Mouse (Mus musculus): ENCODE measurements at regions not wholly inside any gene's neighbourhood (a gene's known extent, or its start where the extent isn't known, plus 50 kb on each side); places are given as distances from the start of the nearest gene placed in this dataset.

DNA sequence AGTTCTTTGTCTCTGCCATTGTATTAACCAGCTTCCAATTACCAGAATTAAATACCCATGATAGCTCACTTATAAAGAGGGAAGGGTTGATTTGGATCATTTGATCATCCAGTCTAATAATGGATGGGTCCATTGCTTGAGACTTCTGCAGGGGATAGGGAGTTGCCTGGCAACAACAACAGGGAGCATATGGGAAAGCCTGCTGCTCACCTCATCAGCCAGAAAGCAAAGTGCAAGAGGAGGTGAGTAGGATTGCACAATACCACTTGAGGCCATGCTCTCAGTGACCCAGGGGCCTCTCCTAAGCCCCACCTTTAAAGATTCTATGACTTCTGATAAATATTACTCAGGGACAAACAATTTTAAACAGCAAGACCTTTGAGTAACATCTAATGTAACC is 348.9 kb upstream of the Sphkap start:
- no peaks in the 10 kb centered on the region for H3K36me3 ChIP-seq
- no peaks in the 10 kb centered on the region for H3K4me1 ChIP-seq
- H3K9me3 ChIP-seq (replicated peaks): no peaks in the 10 kb centered on the region
- H3K9ac ChIP-seq: no peak overlapping the region
- no peak overlapping the region for H3K27ac ChIP-seq (replicated peaks)
- no peak overlapping the region for H3K4me2 ChIP-seq (replicated peaks)
- H3K27me3 ChIP-seq: no peaks in the 10 kb centered on the region
- ATAC-seq (ENCODE audit: insufficient number of reproducible peaks, low FRiP score, low TSS enrichment, low read depth): no peak
- no peak overlapping the region for H3K4me3 ChIP-seq (replicated peaks)

GRCm38 (mm10) chr1:83755336-83755735 is 347.3 kb upstream of the Sphkap start:
- ATAC-seq (ENCODE audit: insufficient number of reproducible peaks, low FRiP score, low TSS enrichment, low read depth): no peak

GRCm38 (mm10) chr1:83752976-83753375 is 345.0 kb upstream of the Sphkap start:
- Histone ChIP-seq H3K27me3 (no peaks in the 10 kb centered on the region), H3K4me2 (replicated peaks) (no peak overlapping the region), H3K9me3 (replicated peaks) (no peaks in the 10 kb centered on the region), H3K4me3 (replicated peaks) (no peak overlapping the region), H3K27ac (replicated peaks) (no peak overlapping the region), H3K9ac (no peak overlapping the region), H3K36me3 (no peaks in the 10 kb centered on the region), H3K4me1 (no peaks in the 10 kb centered on the region)
- ATAC-seq (ENCODE audit: insufficient number of reproducible peaks, low FRiP score, low TSS enrichment, low read depth): no peak
- WGBS: 37% methylated on average over 4 of the region's 4 CpGs

More at GRCm38 (mm10) chr1:83755336-83755735, 347.3 kb upstream of the Sphkap start:
- H3K4me3 ChIP-seq (replicated peaks): no peak overlapping the region
- no peaks in the 10 kb centered on the region for H3K9me3 ChIP-seq (replicated peaks)
- no peak overlapping the region for H3K9ac ChIP-seq
- H3K36me3 ChIP-seq: no peaks in the 10 kb centered on the region
- H3K4me2 ChIP-seq (replicated peaks): no peak overlapping the region
- WGBS: 86% methylated on average over 1 of the region's 1 CpGs
- no peaks in the 10 kb centered on the region for H3K27me3 ChIP-seq
- no peak overlapping the region for H3K27ac ChIP-seq (replicated peaks)
- H3K4me1 ChIP-seq: no peaks in the 10 kb centered on the region

DNA sequence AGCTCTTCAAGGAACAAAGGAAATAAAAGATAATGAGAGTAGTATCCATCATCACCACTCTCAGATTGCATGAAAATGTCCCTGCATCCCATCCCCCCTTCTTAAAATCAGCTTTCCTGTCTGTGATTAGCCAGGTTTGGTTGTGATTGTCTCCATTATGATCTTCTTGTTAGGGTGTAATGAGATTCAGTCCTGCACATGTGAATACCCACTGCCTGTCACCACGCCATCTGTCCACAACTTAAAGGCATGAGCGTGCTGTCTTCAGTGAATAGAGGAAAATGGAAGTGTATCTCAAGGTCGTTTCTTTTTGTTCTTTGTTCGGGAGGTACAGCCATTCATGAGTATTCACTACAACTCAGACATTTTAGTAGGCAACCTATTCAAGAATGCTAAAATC is 341.0 kb upstream of the Sphkap start:
- no peak overlapping the region for H3K9ac ChIP-seq
- no peaks in the 10 kb centered on the region for H3K4me1 ChIP-seq
- H3K4me2 ChIP-seq (replicated peaks): no peak overlapping the region
- no peaks in the 10 kb centered on the region for H3K36me3 ChIP-seq
- no peaks in the 10 kb centered on the region for H3K9me3 ChIP-seq (replicated peaks)
- 64% methylated on average over 4 of the region's 4 CpGs for WGBS
- 0 out of 2 replicates have a peak, but pooled peaks cover under 1% of the 10 kb centered on the region for H3K27me3 ChIP-seq
- no peak overlapping the region for H3K4me3 ChIP-seq (replicated peaks)
- no peak overlapping the region for H3K27ac ChIP-seq (replicated peaks)
- ATAC-seq (ENCODE audit: insufficient number of reproducible peaks, low FRiP score, low TSS enrichment, low read depth): no peak

DNA sequence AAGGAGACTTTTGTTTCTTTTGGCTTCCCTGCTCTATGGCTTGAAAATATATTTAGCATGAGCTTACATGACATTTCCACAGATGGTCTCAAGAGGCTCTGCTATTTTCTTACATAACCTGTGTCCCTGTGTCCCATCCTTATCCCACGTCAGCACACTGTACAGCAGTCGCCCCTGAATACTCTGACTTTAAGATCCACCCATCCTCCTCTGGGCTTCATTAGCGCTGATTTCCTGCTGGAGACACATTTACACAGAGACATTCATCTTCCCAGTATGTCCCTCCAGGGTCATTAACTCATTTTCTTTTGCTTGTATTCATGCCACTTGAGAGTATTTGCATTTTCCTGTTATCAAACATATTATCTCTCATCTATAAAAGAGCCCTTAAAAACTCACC is 340.1 kb upstream of the Sphkap start:
- H3K4me3 ChIP-seq (replicated peaks): no peak overlapping the region
- no peaks in the 10 kb centered on the region for H3K4me1 ChIP-seq
- no peaks in the 10 kb centered on the region for H3K36me3 ChIP-seq
- ATAC-seq (ENCODE audit: insufficient number of reproducible peaks, low FRiP score, low TSS enrichment, low read depth): no peak
- WGBS: 63% methylated on average over 3 of the region's 3 CpGs
- H3K27ac ChIP-seq (replicated peaks): no peak overlapping the region
- H3K9ac ChIP-seq: no peak overlapping the region
- 0 out of 2 replicates have a peak, but pooled peaks cover 2% of the 10 kb centered on the region for H3K27me3 ChIP-seq
- no peak overlapping the region for H3K4me2 ChIP-seq (replicated peaks)
- no peaks in the 10 kb centered on the region for H3K9me3 ChIP-seq (replicated peaks)

GRCm38 (mm10) chr1:83747412-83747811 is 339.4 kb upstream of the Sphkap start:
- no peak for ATAC-seq (ENCODE audit: insufficient number of reproducible peaks, low FRiP score, low TSS enrichment, low read depth)
- no peak overlapping the region for H3K4me3 ChIP-seq (replicated peaks)
- H3K27ac ChIP-seq (replicated peaks): no peak overlapping the region
- H3K4me1 ChIP-seq: no peaks in the 10 kb centered on the region
- H3K9me3 ChIP-seq (replicated peaks): no peaks in the 10 kb centered on the region
- 84% methylated on average over 3 of the region's 3 CpGs for WGBS
- no peak overlapping the region for H3K9ac ChIP-seq
- no peak overlapping the region for H3K4me2 ChIP-seq (replicated peaks)
- no peaks in the 10 kb centered on the region for H3K36me3 ChIP-seq
- 0 out of 2 replicates have a peak, but pooled peaks cover 2% of the 10 kb centered on the region for H3K27me3 ChIP-seq

- ATAC-seq (ENCODE audit: insufficient number of reproducible peaks, low FRiP score, low TSS enrichment, low read depth): no peak
- no peak overlapping the region for H3K4me3 ChIP-seq (replicated peaks)
Observed at GRCm38 (mm10) chr1:83746036-83746435, 338.0 kb upstream of the Sphkap start.

GRCm38 (mm10) chr1:83736428-83737117 is 328.6 kb upstream of the Sphkap start:
- Histone ChIP-seq H3K9me3 (replicated peaks) (no peaks in the 10 kb centered on the region), H3K4me2 (replicated peaks) (no peak overlapping the region), H3K36me3 (no peaks in the 10 kb centered on the region), H3K27ac (replicated peaks) (no peak overlapping the region), H3K4me3 (replicated peaks) (no peak overlapping the region), H3K27me3 (no peaks in the 10 kb centered on the region), H3K9ac (no peak overlapping the region), H3K4me1 (no peaks in the 10 kb centered on the region)
- ATAC-seq (ENCODE audit: insufficient number of reproducible peaks, low FRiP score, low TSS enrichment, low read depth): no peak
- WGBS: 34% methylated on average over 2 of the region's 2 CpGs

More at GRCm38 (mm10) chr1:83746036-83746435, 338.0 kb upstream of the Sphkap start:
- H3K9me3 ChIP-seq (replicated peaks): no peaks in the 10 kb centered on the region
- H3K4me1 ChIP-seq: no peaks in the 10 kb centered on the region
- 0 out of 2 replicates have a peak, but pooled peaks cover 2% of the 10 kb centered on the region for H3K27me3 ChIP-seq
- no peak overlapping the region for H3K9ac ChIP-seq
- WGBS: 23% methylated on average over 6 of the region's 6 CpGs
- no peak overlapping the region for H3K27ac ChIP-seq (replicated peaks)
- no peak overlapping the region for H3K4me2 ChIP-seq (replicated peaks)
- no peaks in the 10 kb centered on the region for H3K36me3 ChIP-seq

- 68% methylated on average over 1 of the region's 1 CpGs for WGBS
- Histone ChIP-seq H3K27ac (replicated peaks) (no peak overlapping the region), H3K4me1 (no peaks in the 10 kb centered on the region), H3K9me3 (replicated peaks) (no peaks in the 10 kb centered on the region), H3K36me3 (no peaks in the 10 kb centered on the region), H3K27me3 (no peaks in the 10 kb centered on the region), H3K4me3 (replicated peaks) (no peak overlapping the region), H3K9ac (no peak overlapping the region), H3K4me2 (replicated peaks) (no peak overlapping the region)
- ATAC-seq (ENCODE audit: insufficient number of reproducible peaks, low FRiP score, low TSS enrichment, low read depth): no peak
Observed at GRCm38 (mm10) chr1:83731682-83732081, 323.7 kb upstream of the Sphkap start.

GRCm38 (mm10) chr1:83728810-83729209 is 320.8 kb upstream of the Sphkap start:
- Histone ChIP-seq H3K9me3 (replicated peaks) (no peaks in the 10 kb centered on the region), H3K36me3 (no peaks in the 10 kb centered on the region), H3K4me3 (replicated peaks) (no peak overlapping the region), H3K4me2 (replicated peaks) (no peak overlapping the region), H3K4me1 (no peaks in the 10 kb centered on the region), H3K27ac (replicated peaks) (no peak overlapping the region), H3K27me3 (no peaks in the 10 kb centered on the region), H3K9ac (no peak overlapping the region)
- 70% methylated on average over 6 of the region's 6 CpGs for WGBS
- no peak for ATAC-seq (ENCODE audit: insufficient number of reproducible peaks, low FRiP score, low TSS enrichment, low read depth)

- ATAC-seq (ENCODE audit: insufficient number of reproducible peaks, low FRiP score, low TSS enrichment, low read depth): no peak
- Histone ChIP-seq H3K27ac (replicated peaks) (no peak overlapping the region), H3K4me1 (no peaks in the 10 kb centered on the region), H3K4me3 (replicated peaks) (no peak overlapping the region), H3K36me3 (no peaks in the 10 kb centered on the region), H3K4me2 (replicated peaks) (no peak overlapping the region), H3K9me3 (replicated peaks) (no peaks in the 10 kb centered on the region), H3K27me3 (no peaks in the 10 kb centered on the region), H3K9ac (no peak overlapping the region)
- WGBS: 91% methylated on average over 4 of the region's 4 CpGs
Observed at GRCm38 (mm10) chr1:83727938-83728337, 319.9 kb upstream of the Sphkap start.

GRCm38 (mm10) chr1:83727215-83727614 is 319.2 kb upstream of the Sphkap start:
- no peaks in the 10 kb centered on the region for H3K9me3 ChIP-seq (replicated peaks)
- WGBS: 82% methylated on average over 4 of the region's 4 CpGs
- no peak for ATAC-seq (ENCODE audit: insufficient number of reproducible peaks, low FRiP score, low TSS enrichment, low read depth)
- H3K36me3 ChIP-seq: no peaks in the 10 kb centered on the region
- H3K27ac ChIP-seq (replicated peaks): no peak overlapping the region
- H3K4me3 ChIP-seq (replicated peaks): no peak overlapping the region
- H3K4me1 ChIP-seq: no peaks in the 10 kb centered on the region
- H3K27me3 ChIP-seq: no peaks in the 10 kb centered on the region
- no peak overlapping the region for H3K4me2 ChIP-seq (replicated peaks)
- no peak overlapping the region for H3K9ac ChIP-seq
